Mouse (Mus musculus): ENCODE results near the gene Fxyd6. TPM values are rescaled to one million over a fixed set of nuclear protein-coding genes. Genes with fewer than 3 reads are reported as not detected.
A peak's percentile ranks its signal among the peaks of the same experiment; 100 is the strongest.

Fxyd6 gene
- polyA plus RNA-seq, 1 experiment from 2014 or later: 126 TPM

DNA sequence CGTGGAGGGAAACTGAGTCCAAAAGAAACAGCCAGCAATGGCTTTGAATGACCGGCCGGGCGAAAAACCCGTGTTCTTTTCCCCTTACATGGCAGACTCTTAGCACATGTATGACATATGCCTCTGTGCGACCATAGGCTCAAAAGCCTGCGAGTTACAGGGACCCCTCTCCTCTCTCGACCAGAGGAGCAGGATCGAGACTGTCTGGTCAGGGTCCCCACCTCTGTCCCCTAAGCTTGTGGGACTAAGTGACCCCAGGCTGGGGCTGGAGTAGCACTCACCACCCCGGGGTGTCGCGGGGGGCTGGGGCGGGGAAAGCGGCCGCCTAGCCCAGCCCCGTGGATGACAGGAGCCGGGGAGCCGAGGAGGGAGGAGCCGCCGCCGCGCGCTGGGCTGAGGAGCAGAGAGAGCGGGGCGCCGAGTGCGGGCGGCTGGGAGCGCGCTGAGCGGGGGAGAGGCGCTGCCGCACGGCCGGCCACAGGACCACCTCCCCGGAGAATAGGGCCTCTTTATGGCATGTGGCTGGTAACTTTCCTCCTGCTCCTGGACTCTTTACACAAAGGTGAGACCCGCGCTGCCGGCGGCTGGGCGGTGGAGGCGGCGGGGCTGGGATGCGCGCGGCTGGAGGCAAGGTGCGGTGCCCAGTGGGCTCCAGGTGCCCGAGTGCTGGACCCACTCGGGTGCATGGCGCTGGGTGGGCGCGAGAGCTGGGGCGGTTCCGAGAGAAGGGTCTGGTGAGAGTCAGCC, 60.1 kb downstream of the Fxyd6 start:
- no peak overlapping the region for H3K27ac ChIP-seq
- H3K4me3 ChIP-seq (replicated peaks): peak overlapping the region; percentile 44
- peaks cover 88% of the 10 kb centered on the region for H3K27me3 ChIP-seq
- H3K36me3 ChIP-seq: no peaks in the 10 kb centered on the region
- peak overlapping the region; percentile 84 for H3K4me2 ChIP-seq
- 2% methylated on average over 48 of the region's 54 CpGs for WGBS
- peak overlapping the region; percentile 51 for H3K9ac ChIP-seq (replicated peaks)
- H3K4me1 ChIP-seq (replicated peaks): peaks cover 15% of the 10 kb centered on the region
- no peaks in the 10 kb centered on the region for H3K9me3 ChIP-seq
- 0 out of 2 replicates have a peak, but pooled peaks have one; percentile 10 for ATAC-seq (ENCODE audit: insufficient number of reproducible peaks, insufficient read depth, low FRiP score, low TSS enrichment, low read depth)

GRCm38 (mm10) chr9:45430698-45430959, 60.6 kb downstream of the Fxyd6 start:
- Histone ChIP-seq H3K36me3 (no peaks in the 10 kb centered on the region), H3K4me3 (replicated peaks) (peak overlapping the region; percentile 44), H3K4me2 (peak overlapping the region; percentile 84), H3K9ac (replicated peaks) (peak overlapping the region; percentile 51), H3K27me3 (peaks cover 90% of the 10 kb centered on the region), H3K4me1 (replicated peaks) (peaks cover 15% of the 10 kb centered on the region), H3K9me3 (no peaks in the 10 kb centered on the region), H3K27ac (no peak overlapping the region)
- no peak for ATAC-seq (ENCODE audit: insufficient number of reproducible peaks, insufficient read depth, low FRiP score, low TSS enrichment, low read depth)
- 4% methylated on average over 17 of the region's 17 CpGs for WGBS

DNA sequence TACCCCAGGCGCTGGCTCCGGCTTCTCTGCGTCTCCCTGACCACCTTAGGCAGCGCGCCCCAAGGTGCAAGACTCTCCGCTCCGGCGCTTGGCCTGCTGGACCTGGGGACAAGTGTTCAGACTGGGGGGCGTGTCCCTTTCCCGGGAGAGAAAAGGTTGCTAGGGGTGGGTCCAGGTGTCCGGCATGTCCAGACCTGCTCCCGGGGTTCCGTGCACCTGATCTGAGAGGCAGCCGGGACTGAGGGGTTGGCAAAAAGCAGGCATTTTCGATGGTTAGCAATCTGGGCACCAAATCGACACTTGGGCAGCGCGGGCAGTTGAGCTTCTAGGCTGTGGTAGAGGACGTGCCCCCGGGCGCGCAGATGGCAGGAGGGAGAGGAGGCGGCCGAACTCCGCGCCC, 61.2 kb downstream of the Fxyd6 start:
- WGBS: 5% methylated on average over 26 of the region's 26 CpGs
- no peaks in the 10 kb centered on the region for H3K36me3 ChIP-seq
- H3K9me3 ChIP-seq: no peaks in the 10 kb centered on the region
- H3K4me3 ChIP-seq (replicated peaks): peak overlapping the region; percentile 44
- no peak overlapping the region for H3K27ac ChIP-seq
- no peak for ATAC-seq (ENCODE audit: insufficient number of reproducible peaks, insufficient read depth, low FRiP score, low TSS enrichment, low read depth)
- peak overlapping the region; percentile 51; the same call in 1 of the 2 replicates for H3K9ac ChIP-seq (replicated peaks)
- peak overlapping the region; percentile 84 for H3K4me2 ChIP-seq
- H3K4me1 ChIP-seq (replicated peaks): peaks cover 15% of the 10 kb centered on the region
- peaks cover 87% of the 10 kb centered on the region for H3K27me3 ChIP-seq

GRCm38 (mm10) chr9:45432639-45433038, 62.7 kb downstream of the Fxyd6 start:
- no peak for ATAC-seq (ENCODE audit: insufficient number of reproducible peaks, insufficient read depth, low FRiP score, low TSS enrichment, low read depth)
- Histone ChIP-seq H3K9ac (replicated peaks) (no peak overlapping the region), H3K4me2 (no peak overlapping the region), H3K9me3 (no peaks in the 10 kb centered on the region), H3K27me3 (peaks cover 73% of the 10 kb centered on the region), H3K36me3 (no peaks in the 10 kb centered on the region), H3K4me3 (replicated peaks) (no peak overlapping the region), H3K4me1 (replicated peaks) (peaks cover 15% of the 10 kb centered on the region), H3K27ac (no peak overlapping the region)
- WGBS: 63% methylated on average over 12 of the region's 12 CpGs

- no peak overlapping the region for H3K4me2 ChIP-seq
- H3K4me1 ChIP-seq (replicated peaks): peaks cover 15% of the 10 kb centered on the region
- peaks cover 68% of the 10 kb centered on the region for H3K27me3 ChIP-seq
- no peak overlapping the region for H3K4me3 ChIP-seq (replicated peaks)
- H3K9ac ChIP-seq (replicated peaks): no peak overlapping the region
- H3K27ac ChIP-seq: no peak overlapping the region
- no peak for ATAC-seq (ENCODE audit: insufficient number of reproducible peaks, insufficient read depth, low FRiP score, low TSS enrichment, low read depth)
- H3K9me3 ChIP-seq: no peaks in the 10 kb centered on the region
- H3K36me3 ChIP-seq: no peaks in the 10 kb centered on the region
- 68% methylated on average over 9 of the region's 9 CpGs for WGBS
These were observed 63.1 kb downstream of the Fxyd6 start for GRCm38 (mm10) chr9:45433119-45433518.

- ATAC-seq (ENCODE audit: insufficient number of reproducible peaks, insufficient read depth, low FRiP score, low TSS enrichment, low read depth): no peak
- no peaks in the 10 kb centered on the region for H3K36me3 ChIP-seq
- peaks cover 64% of the 10 kb centered on the region for H3K27me3 ChIP-seq
- no peak overlapping the region for H3K27ac ChIP-seq
- H3K9ac ChIP-seq (replicated peaks): no peak overlapping the region
- H3K4me1 ChIP-seq (replicated peaks): peaks cover 15% of the 10 kb centered on the region
- H3K4me3 ChIP-seq (replicated peaks): no peak overlapping the region
- no peak overlapping the region for H3K4me2 ChIP-seq
- WGBS: 75% methylated on average over 2 of the region's 2 CpGs
- H3K9me3 ChIP-seq: no peaks in the 10 kb centered on the region
These were observed 64.2 kb downstream of the Fxyd6 start for GRCm38 (mm10) chr9:45434171-45434570.

DNA sequence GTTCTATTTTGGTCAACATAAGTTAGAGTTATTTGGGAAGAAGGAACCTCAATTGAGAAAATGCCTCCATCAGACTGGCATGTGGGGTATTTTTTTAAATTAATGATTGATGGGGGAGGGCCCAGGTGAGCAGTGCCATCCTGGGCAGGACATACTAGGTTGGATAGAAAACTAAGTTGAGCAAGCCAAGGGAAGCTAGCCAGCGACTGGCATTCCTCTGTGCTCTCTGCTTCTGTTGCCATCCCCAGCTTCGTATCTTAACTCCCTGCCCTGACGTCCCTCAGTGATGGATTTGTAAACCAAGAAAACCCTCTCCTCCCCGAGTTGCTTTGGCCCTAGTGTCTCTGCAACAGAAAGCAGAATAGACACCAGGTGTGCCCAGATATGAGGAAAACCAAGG, 69.0 kb downstream of the Fxyd6 start:
- ATAC-seq (ENCODE audit: insufficient number of reproducible peaks, insufficient read depth, low FRiP score, low TSS enrichment, low read depth): no peak
- Histone ChIP-seq H3K9me3 (no peaks in the 10 kb centered on the region), H3K4me1 (replicated peaks) (no peaks in the 10 kb centered on the region), H3K27me3 (peaks cover 52% of the 10 kb centered on the region), H3K36me3 (no peaks in the 10 kb centered on the region), H3K4me2 (no peak overlapping the region), H3K4me3 (replicated peaks) (no peak overlapping the region), H3K9ac (replicated peaks) (no peak overlapping the region), H3K27ac (no peak overlapping the region)
- 74% methylated on average over 4 of the region's 4 CpGs for WGBS

GRCm38 (mm10) chr9:45440083-45440784, 70.2 kb downstream of the Fxyd6 start:
- Histone ChIP-seq H3K4me2 (no peak overlapping the region), H3K27ac (no peak overlapping the region), H3K27me3 (peaks cover 47% of the 10 kb centered on the region), H3K9ac (replicated peaks) (no peak overlapping the region), H3K9me3 (no peaks in the 10 kb centered on the region), H3K4me1 (replicated peaks) (peaks cover 4% of the 10 kb centered on the region), H3K36me3 (no peaks in the 10 kb centered on the region), H3K4me3 (replicated peaks) (no peak overlapping the region)
- WGBS: 79% methylated on average over 16 of the region's 16 CpGs
- no peak for ATAC-seq (ENCODE audit: insufficient number of reproducible peaks, insufficient read depth, low FRiP score, low TSS enrichment, low read depth)

GRCm38 (mm10) chr9:45444251-45444798, 74.3 kb downstream of the Fxyd6 start:
- Histone ChIP-seq H3K4me3 (replicated peaks) (no peak overlapping the region), H3K9ac (replicated peaks) (no peak overlapping the region), H3K9me3 (no peaks in the 10 kb centered on the region), H3K27me3 (peaks cover 59% of the 10 kb centered on the region), H3K27ac (no peak overlapping the region), H3K36me3 (no peaks in the 10 kb centered on the region), H3K4me1 (replicated peaks) (peaks cover 23% of the 10 kb centered on the region), H3K4me2 (no peak overlapping the region)
- no peak for ATAC-seq (ENCODE audit: insufficient number of reproducible peaks, insufficient read depth, low FRiP score, low TSS enrichment, low read depth)
- whole genome bisulfite sequencing: 85% methylated on average over 5 of the region's 5 CpGs
